Mouse (Mus musculus) layer of hippocampus, postnatal 14 days (tissue): ENCODE data around the gene Prrc2b. TPM values are rescaled to one million over a fixed set of nuclear protein-coding genes. Genes with fewer than 3 reads are reported as not detected.

Source experiments
- DNase-seq, 2 experiments: peaks; one replicate each; pipeline ENCODE4 v3.0.0; 2021 to 2022; ENCODE audit warnings: low spot score in 2 of 2, mixed read lengths in 1 of 2
- total RNA-seq, 2 experiments: library from RNA; stranded (reverse); gene quantifications; 2 replicates each; pipeline ENCODE4 v1.2.3; 2021

Prrc2b gene
- total RNA-seq, 2 experiments from 2014 or later, result 253 to 268 TPM

DNA sequence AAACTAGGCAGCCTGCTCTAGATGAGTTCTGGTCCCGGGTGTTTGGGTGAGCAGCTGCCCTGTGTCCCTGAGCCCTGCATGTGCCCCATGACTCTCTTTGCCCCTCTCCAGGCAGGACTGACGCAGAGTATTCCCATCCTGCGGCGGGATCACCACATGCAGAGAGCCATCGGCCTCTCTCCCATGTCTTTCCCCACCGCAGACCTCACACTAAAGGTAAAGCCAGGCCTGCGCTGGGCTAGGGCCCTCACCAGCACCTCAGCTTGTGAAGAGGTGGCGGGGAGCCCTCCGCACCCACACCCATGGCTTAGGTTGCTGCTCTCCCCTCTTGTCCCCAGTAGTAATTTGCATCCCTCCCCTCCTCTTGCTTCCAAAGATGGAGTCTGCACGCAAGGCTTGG lies 70.1 kb downstream of the Prrc2b start:
- DNase-seq, result no peak

DNA sequence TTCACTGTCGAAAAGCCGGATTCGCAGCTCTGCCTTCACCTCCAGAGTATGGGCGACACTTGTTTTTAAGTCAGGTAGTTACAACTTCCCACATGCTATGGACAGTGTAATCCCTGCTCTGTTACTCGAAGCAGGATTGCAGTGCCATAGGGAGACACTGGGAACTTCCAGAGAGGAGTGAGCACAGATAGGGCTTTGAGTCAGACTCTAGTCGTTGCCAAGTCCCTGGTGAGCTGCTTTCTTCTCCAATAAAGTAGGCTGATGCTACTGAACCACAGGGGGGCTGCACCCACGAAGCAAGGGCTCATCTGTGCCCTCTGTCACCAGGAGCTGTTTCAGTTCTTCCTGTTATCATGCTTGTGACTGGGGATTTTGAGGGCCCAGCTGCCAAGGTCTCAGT lies 70.7 kb downstream of the Prrc2b start:
- no peak for DNase-seq

DNA sequence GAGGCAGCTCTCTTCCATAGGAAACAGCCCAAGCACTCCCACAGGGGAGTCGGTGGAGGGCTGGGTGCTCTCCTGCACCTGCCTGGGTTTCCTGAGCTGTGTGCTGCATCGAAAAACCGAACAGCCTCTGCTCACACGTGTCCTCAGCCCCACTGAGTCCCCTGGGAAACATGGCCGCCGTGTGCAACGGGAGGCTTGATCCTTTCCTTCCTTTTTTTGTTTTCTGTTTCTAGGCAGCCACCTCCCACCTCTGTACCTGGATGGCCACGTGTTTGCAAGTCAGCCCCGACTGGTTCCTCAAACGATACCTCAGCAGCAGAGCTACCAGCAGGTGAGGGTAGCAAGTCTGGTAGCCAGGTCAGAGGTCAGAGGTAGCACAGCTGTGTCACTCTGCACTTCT lies 71.2 kb downstream of the Prrc2b start:
- DNase-seq, result no peak

DNA sequence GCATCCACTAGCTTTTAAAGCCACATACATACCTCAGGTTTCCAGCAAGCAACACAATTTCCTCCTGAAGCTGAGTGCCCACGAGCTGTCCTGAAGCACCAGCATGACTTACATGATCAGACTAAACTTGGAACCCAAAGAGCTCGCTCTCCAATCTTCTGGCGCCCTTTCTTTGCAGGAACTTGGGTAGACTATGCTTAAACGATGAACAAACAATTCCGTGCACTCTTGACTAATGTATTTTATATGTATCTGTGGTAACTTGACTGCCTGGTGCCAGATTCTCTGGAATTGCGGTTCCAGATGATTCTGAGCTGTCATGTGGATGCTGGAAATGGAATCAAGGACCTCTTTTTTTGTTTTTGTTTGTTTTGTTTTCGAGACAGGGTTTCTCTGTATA lies 84.6 kb downstream of the Prrc2b start:
- DNase-seq, result no peak

DNA sequence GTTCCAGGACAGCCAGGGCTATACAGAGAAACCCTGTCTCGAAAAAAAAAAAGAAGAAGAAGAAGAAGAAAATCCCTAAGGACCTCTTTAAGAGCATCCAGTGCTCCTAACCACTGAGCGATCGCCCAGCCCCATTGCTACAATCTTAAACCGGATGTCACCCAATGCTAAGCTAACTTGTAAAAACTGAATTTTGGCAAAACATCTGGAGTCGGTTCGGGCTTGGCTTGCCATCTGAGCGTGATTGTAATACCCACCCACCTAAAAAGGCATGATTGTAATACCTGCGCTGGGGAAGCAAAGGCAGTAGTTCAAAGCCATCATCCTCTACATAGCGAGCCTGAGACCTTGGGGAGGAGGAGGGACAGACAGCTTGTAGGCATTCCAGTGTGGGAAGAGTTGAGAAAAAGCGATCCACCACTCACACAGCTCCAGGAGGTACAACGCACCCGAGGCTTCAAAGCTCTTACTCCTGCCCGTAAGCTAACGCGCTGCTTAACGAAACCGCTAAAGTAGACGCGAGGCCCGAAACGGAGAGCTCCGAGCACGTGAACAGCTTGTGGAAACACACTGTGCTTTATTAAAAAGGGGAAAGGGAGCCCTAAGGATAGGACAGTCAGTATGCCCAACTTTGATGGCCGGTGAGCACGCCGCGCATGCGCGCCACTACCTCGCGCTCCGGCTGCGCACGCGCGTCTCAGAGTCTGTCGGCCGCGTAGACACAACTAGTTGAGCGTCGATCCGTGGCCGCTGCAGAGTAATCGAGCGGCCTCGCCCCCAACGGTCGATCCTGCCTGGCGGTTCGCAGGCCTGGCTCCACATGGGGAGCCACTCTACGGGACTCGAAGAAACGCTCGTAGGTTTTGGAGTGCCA lies 85.2 kb downstream of the Prrc2b start, which contains the start of gene Pomt1:
Gene Pomt1 (plus strand): TSS at position 705 of the 874 bp plus-strand sequence.
- DNase-seq, result peak; percentile 91 to 96

DNA sequence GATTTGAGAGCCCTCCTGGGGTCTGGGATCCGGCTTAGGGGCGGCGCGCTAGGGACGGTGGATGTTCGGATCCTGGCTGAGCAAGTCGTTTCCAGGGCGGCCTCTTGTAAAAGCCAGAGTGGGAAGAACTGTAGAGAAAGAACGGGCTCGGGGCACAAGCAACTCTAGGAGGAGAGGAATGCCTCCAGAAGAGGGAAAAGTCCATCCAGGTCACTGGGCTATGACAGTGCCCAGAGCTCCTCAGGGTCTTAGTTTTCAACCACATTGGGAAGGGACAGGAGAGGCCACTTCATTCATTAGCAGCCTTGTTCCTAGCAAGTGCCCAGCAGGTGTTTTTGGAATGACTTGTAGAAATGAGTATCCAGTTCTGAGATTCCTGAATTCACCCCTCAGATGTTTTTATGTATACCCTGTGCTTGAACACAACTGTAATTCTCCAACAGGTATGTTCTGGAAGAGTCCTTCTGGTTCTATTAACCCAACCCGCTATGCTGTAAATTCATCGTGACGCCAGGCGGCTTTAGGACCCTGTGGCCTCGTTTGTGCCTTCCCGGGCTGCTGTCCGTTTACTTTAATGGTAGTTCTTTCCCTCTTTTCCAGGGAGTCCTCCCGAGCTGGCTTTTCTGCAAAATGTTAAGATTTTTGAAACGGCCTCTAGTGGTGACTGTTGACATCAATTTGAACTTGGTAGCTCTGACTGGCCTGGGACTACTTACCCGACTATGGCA lies 86.0 kb downstream of the Prrc2b start:
- DNase-seq, result peak in 1 of 2 experiments; percentile 57

DNA sequence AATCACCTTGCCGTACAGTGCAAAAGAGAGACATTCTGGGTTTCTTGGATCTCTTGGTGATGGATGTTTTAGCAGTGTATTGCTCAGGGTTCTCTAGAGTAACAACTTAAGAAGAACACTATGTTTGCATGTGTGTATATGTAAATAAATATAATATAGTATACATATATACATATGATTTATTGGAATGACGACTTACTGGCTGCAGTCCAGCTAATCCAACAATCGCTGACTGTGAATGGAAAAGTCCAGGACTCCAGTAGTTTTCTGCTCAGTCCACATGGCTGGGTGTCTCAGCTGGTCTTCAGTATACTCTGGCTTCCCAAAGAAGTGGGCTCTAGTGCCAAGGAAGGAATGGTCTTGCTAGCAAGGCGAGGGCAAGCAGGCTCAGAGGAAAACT lies 86.7 kb downstream of the Prrc2b start:
- DNase-seq, result no peak

DNA sequence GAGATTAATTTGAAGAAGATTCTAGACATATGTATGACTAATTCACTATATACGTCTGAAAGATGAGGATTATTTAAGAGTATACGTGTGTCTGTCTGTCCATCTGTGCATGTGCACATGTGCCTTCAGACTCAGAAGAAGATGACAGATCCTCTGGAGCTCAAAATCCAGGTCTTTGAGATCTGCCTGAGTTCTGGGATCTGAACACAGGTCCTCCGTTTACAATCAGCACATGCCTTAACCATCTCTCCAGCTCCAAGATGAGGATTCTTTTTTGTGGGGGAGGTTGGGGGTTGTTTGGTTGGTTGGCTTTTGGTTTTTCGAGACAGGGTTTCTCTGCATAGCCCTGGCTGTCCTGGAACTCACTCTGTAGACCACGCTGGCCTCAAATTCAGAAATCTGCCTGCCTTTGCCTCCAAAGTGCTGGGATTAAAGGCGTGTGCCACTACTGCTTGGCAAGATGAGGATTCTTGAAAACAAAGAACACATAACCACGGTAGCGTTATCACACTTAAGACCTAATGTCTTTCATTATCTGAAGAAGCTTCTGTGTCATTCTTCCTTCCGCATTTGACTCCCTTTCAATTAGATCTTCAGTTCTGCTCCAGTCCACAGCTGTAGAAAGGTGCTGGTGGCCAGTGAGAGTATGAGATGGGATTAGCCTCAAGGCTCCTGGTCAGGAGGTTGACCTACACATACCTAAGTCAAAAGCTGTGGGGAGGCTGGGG lies 88.0 kb downstream of the Prrc2b start:
- DNase-seq, result no peak

DNA sequence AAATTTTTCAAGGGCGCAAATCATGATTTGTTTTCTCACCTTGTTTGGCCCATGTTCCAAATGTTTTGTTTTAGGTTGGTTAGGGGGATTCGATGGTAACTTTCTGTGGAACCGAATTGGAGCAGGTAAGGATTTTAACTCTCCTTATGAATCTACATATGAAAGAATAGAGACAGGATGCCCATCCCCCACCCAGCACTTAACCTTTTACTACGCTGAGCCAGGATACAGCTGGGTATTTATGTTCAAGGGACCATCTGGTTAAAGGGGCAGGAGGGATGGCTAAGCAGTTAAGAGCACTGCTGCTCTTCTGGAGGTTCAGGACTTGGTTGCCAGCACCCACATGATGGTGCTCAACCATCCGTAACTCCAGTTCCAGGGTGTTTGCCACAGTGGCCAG lies 89.7 kb downstream of the Prrc2b start:
- DNase-seq, result no peak

DNA sequence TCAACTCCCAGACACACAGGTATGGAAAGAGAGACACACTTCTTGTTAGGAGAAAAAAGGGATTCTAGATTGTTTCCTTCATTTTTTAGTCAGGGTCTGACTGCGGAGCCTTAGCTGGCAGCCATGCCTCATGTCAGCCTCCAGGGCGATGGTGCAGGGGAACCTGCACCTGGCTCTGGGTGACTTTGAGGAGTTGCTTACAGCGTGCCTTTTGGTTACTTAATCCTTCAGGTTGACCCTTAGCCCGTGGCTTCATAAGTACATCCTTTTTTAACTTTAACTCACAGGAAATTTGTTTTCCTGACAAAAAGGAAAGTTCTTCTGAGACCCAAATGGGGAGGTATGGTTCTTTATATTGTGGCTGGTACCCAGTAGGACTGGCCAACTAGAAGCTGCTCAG lies 92.1 kb downstream of the Prrc2b start:
- no peak for DNase-seq

DNA sequence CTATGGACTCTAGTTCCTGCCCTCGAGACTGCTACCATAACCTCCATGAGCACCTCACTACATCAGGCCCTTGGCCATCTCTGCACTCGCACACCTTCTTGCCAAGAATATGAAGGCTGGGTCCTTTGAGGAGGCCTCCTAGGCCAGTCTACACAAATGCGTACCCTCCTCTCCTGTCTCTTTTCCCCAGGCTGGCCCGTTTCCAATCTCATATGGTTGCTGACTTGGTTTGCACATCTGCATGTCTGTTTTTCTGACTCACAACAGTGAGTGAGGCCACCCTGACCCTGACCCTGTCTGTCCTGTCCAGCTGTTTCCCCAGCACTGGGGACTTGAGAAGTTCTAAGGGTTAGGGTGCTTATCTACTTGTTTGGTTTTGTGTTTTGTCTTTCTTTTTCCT lies 95.9 kb downstream of the Prrc2b start:
- DNase-seq, result no peak

DNA sequence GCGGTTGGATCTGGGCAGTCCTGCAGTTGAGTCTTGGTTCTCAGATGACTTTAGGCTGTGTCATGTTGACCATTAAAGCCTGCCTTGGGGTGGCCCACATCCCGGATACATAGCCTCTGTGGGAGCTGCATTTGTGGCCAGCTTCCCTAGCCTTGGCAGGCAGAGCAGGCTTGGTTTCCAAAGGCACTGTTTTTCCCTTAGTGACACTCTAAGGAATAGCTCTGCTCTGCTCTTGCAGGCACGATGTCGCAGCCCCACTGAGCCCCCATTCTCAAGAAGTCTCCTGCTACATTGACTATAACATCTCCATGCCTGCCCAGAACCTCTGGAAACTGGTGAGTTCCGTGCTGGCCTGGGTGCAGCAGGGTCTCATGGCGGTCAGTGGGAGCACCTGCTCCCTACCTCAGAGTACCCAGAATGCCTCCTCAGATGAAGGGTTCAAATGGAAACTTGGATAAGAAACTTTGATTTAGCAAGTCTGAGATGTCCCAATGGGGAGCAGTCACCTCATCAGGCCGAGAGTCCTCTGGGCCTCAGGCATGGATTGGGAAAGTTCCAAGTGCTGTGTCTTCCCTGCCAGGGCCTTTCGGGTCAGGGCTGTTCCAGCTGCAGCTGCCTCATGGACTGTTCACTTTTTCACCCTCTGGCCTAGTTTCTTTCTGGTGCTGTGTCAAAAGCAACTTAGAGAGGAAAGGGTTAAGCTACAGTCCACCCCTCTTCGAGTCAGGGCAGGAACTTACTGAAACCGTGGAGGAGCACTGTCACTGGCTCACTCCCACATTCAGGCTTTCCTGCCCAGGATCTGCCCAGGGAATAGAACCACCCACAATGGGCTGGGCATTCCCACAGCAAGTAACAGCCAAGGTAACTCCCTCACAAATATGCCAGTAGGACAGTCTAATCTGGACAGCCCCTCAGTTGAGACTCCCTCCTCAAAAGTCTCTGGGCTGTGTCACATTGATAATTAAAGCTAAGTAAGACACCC lies 97.8 kb downstream of the Prrc2b start:
- DNase-seq, result no peak

DNA sequence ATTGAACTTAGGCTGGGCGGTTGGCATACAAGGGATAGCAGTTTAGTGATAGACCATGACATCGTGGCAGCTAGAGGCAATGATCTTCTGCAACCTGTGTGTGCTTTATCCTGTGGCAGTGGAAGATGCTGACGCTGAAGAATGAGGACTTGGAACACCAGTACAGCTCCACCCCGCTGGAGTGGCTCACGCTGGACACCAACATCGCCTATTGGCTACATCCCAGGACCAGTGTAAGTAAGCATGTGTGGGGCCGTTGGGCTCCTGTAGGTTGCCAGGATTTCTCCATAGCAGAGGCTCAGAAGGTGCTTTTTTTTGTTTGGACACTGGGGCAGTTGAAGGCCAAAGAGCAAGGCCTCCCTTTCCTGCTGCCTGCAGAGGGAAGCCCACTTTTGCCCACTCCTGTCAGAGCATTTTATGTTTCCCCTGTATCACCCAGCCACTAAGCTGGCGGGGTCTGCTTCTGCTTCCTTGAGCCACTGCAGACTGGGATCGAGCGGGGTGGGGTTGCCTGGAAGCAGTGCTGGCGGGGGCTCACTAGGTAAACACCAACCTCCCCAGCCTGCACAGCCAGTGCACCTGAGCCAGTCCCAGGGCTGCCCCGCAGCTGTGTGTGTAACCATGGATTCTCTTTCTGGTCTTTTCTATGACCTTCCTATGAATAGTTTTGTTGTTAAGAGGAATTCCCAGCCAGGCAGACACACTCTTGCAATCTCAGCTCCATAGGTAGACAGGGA lies 101.1 kb downstream of the Prrc2b start:
- DNase-seq, result no peak

DNA sequence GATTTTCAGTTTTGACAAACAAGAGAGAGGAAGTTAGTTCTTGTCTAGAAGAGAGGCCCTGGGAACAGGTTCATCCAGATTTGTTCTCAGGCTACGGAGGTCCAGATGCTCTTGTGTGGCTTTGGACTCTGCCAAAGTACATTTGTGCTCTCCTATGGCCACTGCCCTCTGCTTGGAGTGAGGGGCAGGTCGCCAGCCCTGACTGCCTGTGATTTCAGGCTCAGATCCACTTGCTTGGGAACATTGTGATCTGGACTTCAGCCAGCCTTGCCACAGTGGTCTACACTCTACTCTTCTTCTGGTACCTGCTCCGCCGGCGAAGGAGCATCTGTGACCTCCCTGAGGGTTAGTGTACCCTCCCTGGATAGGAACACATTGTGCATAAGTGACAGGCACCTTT lies 101.8 kb downstream of the Prrc2b start:
- DNase-seq, result no peak

DNA sequence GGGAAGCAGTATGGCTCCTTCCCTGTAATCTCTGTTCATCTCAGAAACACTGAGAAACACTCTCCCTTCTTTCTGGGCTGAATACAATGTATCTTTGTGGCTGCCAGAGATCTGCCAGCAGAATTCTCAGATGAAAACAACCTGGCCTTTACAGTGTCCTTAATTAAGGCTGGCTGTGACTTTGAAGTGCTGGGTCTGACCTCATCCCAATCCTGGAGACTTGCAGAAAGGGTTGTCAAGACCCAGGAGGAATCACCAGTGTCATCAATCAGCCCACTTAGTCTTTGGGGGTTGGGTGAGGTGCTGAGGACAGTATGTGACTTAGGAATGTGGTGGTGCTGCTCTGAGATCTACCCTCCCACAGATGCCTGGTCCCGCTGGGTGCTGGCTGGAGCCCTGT lies 102.5 kb downstream of the Prrc2b start:
- DNase-seq, result no peak

DNA sequence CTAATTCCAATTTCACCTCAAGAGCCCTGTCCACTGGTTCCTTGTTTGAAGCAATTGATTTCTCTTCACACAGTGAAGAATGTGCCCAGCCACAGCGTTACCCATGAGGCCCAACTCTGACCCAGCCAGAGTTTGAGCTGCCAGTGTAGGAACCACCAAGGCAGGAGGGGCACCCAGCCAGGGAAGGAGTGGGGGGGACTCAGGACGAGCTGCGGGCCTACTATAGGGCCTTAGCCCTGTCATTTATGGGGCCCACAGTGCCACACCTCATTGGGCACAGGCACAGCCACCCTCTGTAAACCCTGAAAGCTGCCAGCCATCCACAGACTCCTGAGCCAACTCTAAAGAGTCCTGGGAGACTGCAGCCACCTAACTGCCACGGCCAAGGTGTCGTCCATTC lies 103.7 kb downstream of the Prrc2b start:
- no peak for DNase-seq

DNA sequence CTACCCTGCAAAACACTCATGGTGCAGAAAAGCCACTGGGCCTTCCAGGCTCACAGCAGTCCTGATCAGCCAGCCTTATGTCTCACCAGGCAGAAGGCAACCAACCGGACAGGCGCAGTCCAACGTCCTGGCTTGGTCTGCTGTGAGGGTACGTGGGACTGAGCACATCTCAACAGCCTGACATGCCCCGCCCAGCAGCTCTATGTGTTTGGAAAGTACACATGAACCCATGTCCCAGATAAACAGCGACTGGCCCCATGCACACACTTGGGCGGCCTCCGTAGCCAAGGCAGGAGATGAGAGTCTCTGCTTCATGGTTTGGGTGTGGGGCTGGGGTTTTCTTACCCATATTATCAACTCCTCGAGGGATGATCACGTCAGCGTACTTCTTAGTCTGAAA lies 105.4 kb downstream of the Prrc2b start:
- DNase-seq, result no peak

DNA sequence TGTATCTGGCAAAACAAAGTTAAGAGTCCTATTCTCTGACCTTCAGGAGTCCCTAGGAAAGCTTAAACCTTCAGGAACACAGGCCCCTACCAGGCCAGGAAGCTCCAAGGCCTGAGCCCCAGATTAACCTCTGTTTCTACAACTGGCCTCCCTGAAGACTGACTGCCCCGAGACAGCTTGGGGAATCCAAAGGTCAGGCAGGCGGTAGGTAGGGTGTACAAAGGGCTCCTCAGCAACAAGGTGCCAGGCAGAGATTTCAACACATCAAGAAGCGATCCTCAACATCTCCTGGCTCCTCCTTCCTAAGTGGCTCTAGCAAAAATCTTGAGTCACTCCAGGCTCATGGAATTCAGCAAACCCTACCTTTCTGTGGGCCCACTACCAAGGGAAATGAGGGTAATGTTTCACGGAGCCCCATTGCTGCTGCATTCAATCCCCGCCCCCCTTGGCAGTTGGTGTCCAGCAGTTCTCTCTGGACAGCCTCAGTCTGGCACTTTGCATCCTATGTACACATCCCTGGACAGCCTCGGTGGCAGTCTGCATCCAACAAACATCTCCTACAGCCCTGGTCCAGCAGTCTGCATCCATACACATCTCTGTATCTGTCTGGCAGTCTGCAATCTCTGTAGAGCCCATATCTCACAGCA lies 108.1 kb downstream of the Prrc2b start:
- DNase-seq, result no peak

DNA sequence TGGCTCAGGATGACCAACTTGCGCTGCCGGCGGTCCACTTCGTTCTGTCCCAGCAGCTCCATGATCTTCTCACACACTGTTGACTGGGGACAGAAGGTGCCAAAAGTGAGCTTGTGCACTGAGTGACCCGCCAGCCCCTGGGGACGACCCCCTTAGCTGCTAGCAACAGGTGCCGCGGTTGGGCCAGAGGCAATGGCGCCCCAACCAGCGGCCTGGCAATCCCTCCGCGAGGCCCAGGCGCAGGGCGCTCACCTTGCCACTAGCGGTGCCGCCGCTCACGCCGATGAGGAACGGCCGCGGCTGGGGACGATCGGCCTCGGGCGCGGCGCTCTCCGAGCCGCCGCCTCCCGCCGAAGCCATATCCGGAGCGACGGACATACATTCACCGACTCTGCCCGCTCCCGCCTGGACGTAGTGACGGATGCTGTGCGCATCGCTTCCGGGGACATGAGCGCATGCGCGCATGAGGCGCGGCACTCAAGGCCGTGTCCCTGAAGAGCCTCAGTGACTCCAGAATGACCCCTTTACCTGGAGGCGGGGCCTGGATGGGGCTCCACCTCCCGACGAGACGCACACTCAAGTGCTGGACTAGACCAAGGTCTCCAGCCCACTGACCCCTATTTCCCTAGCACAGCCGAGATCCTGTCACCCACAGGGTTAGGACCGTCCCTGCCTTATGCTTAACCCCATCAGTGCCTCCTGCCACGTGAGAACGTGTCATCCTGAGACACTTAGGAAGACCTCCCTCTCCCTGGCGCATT lies 109.0 kb downstream of the Prrc2b start, which contains the start of gene Uck1:
Gene Uck1 (minus strand): TSS at position 503 of the 761 bp plus-strand sequence.
- DNase-seq, result peak; percentile 87 to 89
